ENCODE assay signal across 18 mouse cellular contexts in genomic region chr16:35691606-35692005, GRCm38 (mm10).
DNase-seq lines count a peak whose midpoint lies in the region; ATAC-seq and TF ChIP-seq lines count a peak whose summit lies in the region.
"Had no signal": no experiment of that assay in that cellular context is flagged by ENCODE, and none has a peak within 500 bp of the region (broad histone marks: within the 10 kb centered on the region; RNA-seq: fewer than 3 reads in every experiment).

No protein-coding gene starts in this region.

- TF ChIP-seq EP300 in lung, postnatal 0 days (IDR thresholded peaks at IDR 0.05): no peak

- no peaks in the 10 kb centered on the region for H3K9me3 ChIP-seq in lung, postnatal 0 days (ENCODE audit: low read length)
- peaks cover 4% of the 10 kb centered on the region; the same call in 1 of the 2 replicates for H3K9me3 ChIP-seq in hindbrain, embryonic 10.5 days
- H3K9me3 ChIP-seq: embryonic facial prominence, embryonic 12.5 days; forebrain, embryonic 15.5 days; heart, embryonic 15.5 days had no signal

- no peaks in the 10 kb centered on the region for H3K27me3 ChIP-seq in lung, postnatal 0 days (replicated peaks; ENCODE audit: insufficient read depth, low read length)
- no peaks in the 10 kb centered on the region for H3K27me3 ChIP-seq in hindbrain, embryonic 10.5 days (ENCODE audit: insufficient read depth, poor library complexity, severe bottlenecking)
- H3K27me3 ChIP-seq: embryonic facial prominence, embryonic 12.5 days; forebrain, embryonic 15.5 days; heart, embryonic 15.5 days had no signal

- H3K4me3 ChIP-seq in lung, postnatal 0 days (ENCODE audit: low read depth, low read length): no peak overlapping the region
- H3K4me3 ChIP-seq in hindbrain, embryonic 10.5 days: no peak overlapping the region
- H3K4me3 ChIP-seq: embryonic facial prominence, embryonic 12.5 days; forebrain, embryonic 15.5 days; heart, adult 2 months; heart, embryonic 15.5 days had no signal

- WGBS in lung, postnatal 0 days: 73% methylated on average over 7 of the region's 7 CpGs
- WGBS in hindbrain, embryonic 10.5 days: 95% methylated on average over 7 of the region's 7 CpGs

- peak; percentile 34 for DNase-seq in lung, postnatal 0 days (ENCODE audit: low spot score)
- no peak for DNase-seq in lung, postnatal 4 days
- DNase-seq in adrenal gland, adult (ENCODE audit: inconsistent age in 2 of 2, low spot score in 1 of 2): peak; percentile 87 to 94
- peak; percentile 85 for DNase-seq in adrenal gland, postnatal 14 days
- DNase-seq in skeletal muscle tissue, adult 2 months (ENCODE audit: low read depth, low spot score): peak; percentile 15
- no peak for DNase-seq in hindbrain, embryonic 10.5 days (ENCODE audit: low spot score)
- DNase-seq: cerebellum, adult 11-12 months; cerebellum, adult 9-10 months; cerebellum, postnatal 25 days; gastrocnemius, postnatal 10 days; heart, adult 2 months; heart, postnatal 14 days had no signal

- peak; percentile 67 for ATAC-seq in lung, postnatal 0 days
- no peak for ATAC-seq in monocyte, adult 5-6 weeks (replicated peaks; ENCODE audit: insufficient number of reproducible peaks, low FRiP score, low TSS enrichment, poor library complexity, severe bottlenecking)
- ATAC-seq: forebrain, embryonic 15.5 days had no signal

- H3K4me2 ChIP-seq in lung, postnatal 0 days (replicated peaks; ENCODE audit: low read depth, low read length): no peak overlapping the region
- H3K4me2 ChIP-seq: embryonic facial prominence, embryonic 12.5 days; forebrain, embryonic 15.5 days; heart, embryonic 11.5 days; heart, embryonic 15.5 days; hindbrain, embryonic 14.5 days had no signal

- TF ChIP-seq CTCF in lung, postnatal 0 days (IDR thresholded peaks at IDR 0.05): no peak

- no peak overlapping the region for H3K9ac ChIP-seq in lung, postnatal 0 days (replicated peaks; ENCODE audit: low read depth)
- H3K9ac ChIP-seq: embryonic facial prominence, embryonic 12.5 days; forebrain, embryonic 15.5 days; heart, embryonic 15.5 days; hindbrain, embryonic 14.5 days had no signal

- no peak overlapping the region for H3K27ac ChIP-seq in lung, postnatal 0 days (ENCODE audit: low read length)
- no peak overlapping the region for H3K27ac ChIP-seq in hindbrain, embryonic 10.5 days
- H3K27ac ChIP-seq: embryonic facial prominence, embryonic 12.5 days; forebrain, embryonic 15.5 days; heart, adult 2 months; heart, embryonic 15.5 days; hindbrain, embryonic 14.5 days had no signal

- H3K36me3 ChIP-seq in lung, postnatal 0 days (ENCODE audit: insufficient read depth, low read length): no peaks in the 10 kb centered on the region
- peaks cover 14% of the 10 kb centered on the region for H3K36me3 ChIP-seq in hindbrain, embryonic 10.5 days

- no peaks in the 10 kb centered on the region for H3K4me1 ChIP-seq in lung, postnatal 0 days (ENCODE audit: insufficient read depth, low read depth, low read length)
- H3K4me1 ChIP-seq in hindbrain, embryonic 10.5 days (replicated peaks): no peaks in the 10 kb centered on the region
- H3K4me1 ChIP-seq: embryonic facial prominence, embryonic 12.5 days; heart, embryonic 15.5 days had no signal

Comparison
In these comparisons a context has a peak if more than half of its experiments do, and no peak if none do; other contexts are left out.
1. DNase-seq: peak in lung, postnatal 0 days (single experiment), adrenal gland, adult (2 of 2), adrenal gland, postnatal 14 days (single experiment) and skeletal muscle tissue, adult 2 months (single experiment); none in lung, postnatal 4 days (0 of 2) and hindbrain, embryonic 10.5 days (single experiment).